Mouse (Mus musculus) ES-CJ7 (cell line): Measurements from ENCODE around the gene Cnn3.

Experiments used
- DNase-seq: peaks from one replicate; pipeline ENCODE4 v3.0.0; 2011; ENCODE audit warnings: low read depth, low spot score

Cnn3 gene

GRCm38 (mm10) chr3:121425861-121426620 is at the start of gene Cnn3:
Gene Cnn3 (plus strand): TSS chr3:121426497.
- DNase-seq, result peak; percentile 91

DNA sequence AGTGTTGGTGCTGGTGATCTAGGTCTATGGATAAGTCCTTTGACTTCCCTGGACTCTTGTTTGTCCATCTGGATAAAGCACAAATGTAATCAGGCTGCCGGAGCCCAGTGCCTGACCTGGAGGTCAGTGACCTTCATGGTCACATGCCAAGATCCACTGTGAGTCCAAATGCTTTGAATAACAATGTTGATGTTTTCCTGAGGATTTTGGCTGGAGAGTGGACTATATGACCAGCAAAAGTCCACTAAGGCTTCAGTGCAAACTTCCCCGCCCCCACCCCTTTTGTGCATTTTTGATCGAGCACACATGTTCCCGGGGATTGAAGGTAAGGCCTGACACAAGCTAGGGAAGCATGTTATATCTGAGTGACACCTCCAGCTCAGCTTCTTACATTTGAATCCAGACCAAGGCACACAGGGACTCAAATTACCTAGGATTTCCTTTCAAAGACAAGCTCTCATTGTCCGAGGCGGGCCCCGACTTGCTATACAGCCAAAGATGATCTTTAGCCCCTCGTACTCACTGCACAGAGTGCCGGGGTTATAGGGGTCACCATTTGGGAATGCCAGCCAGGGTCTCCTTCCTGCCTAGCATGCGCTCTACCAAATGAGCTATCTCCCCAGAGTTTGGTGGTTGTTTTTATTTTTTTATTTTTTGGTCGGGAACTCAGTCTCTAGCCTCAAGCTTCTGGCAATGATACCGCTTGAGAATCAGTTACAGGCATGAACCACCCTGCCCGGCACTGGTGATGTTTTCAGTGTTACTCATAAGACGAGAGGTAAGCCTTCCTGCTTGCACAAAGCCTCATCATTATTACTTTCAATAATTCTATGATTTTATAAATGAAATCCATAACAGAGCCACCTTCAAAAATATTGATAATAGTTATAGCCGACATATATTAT is 47.3 kb upstream of the Cnn3 start:
- DNase-seq, result no peak

DNA sequence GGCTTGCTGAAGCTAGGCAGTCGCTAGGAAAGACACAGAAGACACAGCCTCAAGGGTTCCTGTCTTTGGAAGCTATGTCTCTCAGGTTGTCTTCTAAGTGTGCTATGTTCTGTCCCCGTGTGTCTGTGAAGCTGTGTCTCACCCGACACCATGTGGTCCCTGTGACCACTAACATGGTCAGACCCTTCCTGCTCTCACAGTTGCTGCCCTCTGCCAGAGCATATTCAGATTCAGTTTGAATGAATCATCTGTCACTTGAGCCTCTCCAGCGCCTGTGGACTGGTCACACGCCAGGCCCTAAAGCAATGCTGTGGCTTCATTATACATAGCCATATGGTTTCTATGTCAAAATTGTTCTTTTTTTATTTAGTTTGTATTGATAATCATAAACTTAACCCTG is 46.6 kb upstream of the Cnn3 start:
- DNase-seq, result no peak

- peak; percentile 84 for DNase-seq
Observed at GRCm38 (mm10) chr3:121387471-121388009, 38.8 kb upstream of the Cnn3 start.

DNA sequence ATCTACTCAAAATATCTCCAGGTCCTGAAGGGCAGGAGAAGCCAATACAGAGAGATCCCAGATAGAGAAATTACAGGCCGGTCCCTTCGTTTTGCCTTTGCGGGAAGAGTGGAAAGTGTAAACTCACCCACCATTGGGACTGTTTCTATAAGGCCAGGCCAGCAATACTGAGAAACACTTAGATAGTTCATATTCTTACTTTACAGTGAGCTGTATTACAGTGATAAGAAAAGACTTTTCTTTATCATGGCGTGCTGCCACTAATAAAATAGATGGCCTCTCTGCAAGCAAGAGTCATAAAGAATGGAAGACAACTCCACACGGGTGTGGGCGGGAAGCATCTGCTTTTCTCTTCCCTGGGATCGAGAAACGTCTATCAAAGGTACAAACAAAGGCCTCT is 36.9 kb upstream of the Cnn3 start:
- no peak for DNase-seq

- peak; percentile 30 for DNase-seq
Observed at GRCm38 (mm10) chr3:121389860-121390530, 36.3 kb upstream of the Cnn3 start.

DNA sequence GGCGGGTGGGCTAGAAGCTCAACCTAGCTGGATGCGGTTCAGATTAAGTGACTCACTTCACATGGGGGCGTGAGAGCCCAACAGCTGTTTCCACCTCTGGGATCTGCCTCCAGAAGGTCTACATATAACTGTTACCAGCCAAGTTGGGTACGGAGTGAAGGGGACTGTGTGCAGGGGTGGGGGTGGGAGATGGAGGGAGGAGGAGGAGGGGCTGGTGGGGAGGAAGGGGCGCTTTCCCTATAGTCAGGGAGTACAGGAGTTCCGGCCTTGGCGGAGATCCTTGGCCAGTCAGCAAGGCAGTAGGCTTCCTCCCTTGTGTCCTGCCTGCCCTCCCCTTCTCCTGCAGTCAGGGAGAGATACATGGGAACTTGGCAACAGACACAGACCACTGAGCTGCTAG is 35.6 kb upstream of the Cnn3 start:
- DNase-seq, result no peak

DNA sequence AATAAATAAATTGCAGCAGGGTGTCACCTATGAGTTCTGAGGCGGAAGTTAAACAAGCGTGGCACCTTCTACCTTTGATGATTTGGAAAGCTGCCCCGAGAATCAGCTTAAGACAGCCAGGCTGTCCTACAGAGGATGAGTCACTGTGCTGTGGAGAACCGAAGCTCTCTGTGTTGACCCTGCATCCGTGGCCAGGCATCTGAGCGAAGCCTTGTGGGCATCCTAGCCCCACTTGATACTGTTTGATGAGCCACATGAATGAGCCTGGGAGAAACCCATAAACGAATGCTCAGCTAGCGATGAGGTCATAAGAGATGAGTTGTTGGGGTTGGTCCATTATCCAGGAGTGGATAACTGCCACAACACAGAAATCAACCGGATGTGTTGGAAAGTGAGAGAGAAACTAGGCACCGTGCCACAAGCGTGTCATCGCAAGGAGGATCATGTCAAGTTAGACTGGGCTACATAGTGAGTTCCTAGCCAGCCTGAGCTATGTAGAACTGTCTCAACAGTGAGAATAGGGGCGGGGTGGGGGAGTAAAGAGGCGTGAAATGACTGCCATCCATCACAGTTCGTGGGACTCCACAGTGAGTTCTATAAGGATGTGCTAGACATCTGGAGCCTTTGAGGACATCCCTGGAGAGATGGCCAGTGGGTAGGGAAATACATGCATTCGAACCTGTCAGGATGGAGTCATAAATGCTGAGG is 30.6 kb upstream of the Cnn3 start:
- DNase-seq, result no peak

- no peak for DNase-seq
Observed at GRCm38 (mm10) chr3:121396561-121396960, 29.7 kb upstream of the Cnn3 start.

GRCm38 (mm10) chr3:121397007-121397406 is 29.3 kb upstream of the Cnn3 start:
- DNase-seq, result no peak

DNA sequence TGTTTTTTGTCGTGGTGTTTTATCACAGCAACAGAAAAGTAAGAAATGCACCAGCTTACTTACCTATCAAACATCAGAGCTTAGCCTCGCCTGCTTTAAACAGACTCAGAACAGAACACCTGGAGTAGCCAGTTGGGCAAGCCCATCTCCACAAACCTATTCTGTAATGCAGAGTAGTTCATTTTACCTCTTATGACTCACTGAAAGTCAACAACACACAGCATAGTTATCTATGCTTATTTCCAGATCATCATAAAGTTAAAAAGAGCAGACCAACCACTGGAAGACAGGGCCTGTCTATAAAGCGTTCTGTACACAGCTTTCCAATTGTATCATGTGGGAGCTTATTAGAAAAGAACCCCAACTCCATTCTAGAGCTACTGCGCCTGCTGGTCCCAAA is 24.9 kb upstream of the Cnn3 start:
- no peak for DNase-seq

DNA sequence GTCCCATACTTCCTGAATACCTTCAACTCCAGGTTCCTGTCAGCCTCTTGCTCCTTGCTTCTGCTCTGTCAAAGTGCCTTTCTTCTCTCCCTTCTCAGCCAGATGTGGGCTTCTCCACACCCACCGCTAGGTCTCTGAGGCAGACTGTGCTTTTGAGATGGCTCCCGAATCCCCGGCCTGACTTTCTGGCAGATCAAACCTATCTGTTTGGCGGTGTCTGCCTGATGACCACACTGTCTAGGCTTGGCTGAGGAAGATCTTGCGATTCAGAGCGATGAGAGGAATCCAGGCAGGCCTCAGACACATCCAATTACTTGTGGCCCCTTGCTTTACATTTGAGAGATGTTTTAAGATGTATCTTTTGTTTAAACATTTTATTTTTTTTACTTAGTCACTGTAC is 24.2 kb upstream of the Cnn3 start:
- no peak for DNase-seq

- peak; percentile 48 for DNase-seq
Observed at GRCm38 (mm10) chr3:121403449-121403848, 22.8 kb upstream of the Cnn3 start.

DNA sequence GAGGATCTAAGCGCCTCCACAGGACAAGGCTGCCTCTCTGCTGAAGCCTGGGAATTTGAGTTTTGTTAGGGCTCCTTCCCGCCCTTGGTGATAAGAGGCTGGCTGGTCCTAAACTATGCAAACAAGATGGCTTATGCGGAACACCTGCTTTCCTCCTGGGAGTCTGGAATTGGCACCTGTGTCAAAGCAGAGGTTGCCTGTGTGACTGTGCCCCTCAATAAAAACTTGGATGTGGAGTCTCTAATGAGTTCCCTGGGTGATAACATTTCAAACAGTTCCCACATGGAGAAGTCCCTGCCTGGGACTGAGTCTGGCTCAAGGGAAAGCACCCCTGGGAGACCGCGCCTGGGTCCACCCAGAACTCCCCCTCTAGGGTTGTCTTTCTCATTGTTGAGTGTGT is 21.2 kb upstream of the Cnn3 start:
- no peak for DNase-seq

DNA sequence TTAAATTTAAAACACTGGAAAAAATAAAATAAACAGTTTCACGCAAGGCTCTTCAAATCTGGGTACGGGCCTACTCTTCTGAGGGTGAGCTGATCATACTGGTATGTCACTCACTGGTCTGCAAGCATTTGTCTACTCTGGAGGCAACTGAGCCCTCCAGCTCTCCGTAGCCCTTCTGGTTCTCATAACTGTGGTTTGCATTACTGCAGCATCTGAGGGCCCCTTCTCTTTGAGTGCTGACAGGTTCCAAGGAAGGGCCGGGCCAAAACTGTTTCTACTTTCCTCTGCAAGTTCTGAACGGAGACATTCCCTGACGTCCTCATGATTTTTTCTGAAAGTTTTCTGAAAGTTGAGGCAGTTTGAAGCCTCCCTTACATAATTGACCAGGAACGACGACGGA is 18.9 kb upstream of the Cnn3 start:
- DNase-seq, result no peak

GRCm38 (mm10) chr3:121408386-121408785 is 17.9 kb upstream of the Cnn3 start:
- DNase-seq, result no peak

DNA sequence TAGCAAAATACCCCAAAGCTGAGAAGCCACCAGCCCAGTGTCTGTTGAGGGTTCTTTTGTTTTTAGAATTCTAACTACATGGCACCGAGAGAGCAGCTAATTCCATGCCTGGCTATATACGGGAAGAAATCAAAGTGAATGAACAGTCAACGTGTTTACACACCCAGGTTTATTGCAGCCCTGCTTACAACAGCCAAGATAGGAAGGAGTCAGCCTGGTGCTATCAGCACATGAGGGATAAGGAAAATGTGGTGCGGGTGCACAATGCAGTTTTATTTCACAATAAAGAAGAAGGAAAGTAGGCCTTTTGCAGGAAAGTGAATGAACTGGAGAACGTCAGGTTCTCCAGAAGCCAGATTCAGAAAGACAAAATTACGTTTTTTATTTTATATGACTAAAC is 14.8 kb upstream of the Cnn3 start:
- no peak for DNase-seq

DNA sequence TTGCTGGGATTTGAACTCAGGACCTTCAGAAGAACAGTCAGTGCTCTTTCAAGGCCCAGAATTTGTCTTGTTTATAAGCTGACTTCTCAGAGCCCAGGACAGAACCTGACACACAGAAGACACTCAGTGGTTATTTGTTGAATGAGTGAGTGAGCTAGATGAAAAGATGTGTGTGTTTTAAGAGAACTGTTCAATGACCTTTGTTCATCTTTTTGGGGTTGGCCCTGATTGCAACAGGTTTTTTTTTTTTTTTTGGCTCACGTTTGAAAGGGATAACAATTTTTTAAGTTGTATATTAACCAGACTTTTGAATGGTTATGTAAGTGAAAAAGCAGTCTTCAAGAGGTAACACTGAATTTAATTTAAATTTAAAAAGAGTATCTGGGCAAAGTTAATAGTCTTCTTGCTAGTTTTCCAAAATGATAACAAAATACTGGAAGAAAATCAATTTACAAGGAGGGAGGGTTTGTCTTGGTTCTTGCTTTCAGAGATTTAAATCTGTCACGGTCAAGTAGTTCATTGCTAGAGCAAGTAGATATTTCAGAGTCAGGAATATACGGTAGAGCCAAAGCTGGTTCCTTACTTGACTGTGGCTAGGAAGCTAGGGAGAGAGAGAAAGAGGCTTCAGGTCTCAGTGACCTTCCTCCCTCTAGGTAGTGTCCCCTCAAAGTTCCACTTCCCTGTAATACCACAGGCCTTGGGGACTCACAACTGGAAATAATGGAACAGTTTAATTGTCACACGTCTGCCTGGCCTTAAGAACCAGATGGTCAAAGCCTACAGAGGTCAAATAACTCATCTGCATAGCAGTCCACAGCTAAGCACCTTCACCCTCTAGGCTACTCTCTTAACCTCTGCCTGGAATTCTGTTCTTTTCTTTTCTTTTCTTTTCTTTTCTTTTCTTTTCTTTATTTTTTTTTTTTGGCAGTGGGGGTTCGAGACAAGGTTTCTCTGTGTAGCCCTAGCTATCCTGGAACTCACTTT is 9.8 kb upstream of the Cnn3 start:
- DNase-seq, result peak; percentile 57

DNA sequence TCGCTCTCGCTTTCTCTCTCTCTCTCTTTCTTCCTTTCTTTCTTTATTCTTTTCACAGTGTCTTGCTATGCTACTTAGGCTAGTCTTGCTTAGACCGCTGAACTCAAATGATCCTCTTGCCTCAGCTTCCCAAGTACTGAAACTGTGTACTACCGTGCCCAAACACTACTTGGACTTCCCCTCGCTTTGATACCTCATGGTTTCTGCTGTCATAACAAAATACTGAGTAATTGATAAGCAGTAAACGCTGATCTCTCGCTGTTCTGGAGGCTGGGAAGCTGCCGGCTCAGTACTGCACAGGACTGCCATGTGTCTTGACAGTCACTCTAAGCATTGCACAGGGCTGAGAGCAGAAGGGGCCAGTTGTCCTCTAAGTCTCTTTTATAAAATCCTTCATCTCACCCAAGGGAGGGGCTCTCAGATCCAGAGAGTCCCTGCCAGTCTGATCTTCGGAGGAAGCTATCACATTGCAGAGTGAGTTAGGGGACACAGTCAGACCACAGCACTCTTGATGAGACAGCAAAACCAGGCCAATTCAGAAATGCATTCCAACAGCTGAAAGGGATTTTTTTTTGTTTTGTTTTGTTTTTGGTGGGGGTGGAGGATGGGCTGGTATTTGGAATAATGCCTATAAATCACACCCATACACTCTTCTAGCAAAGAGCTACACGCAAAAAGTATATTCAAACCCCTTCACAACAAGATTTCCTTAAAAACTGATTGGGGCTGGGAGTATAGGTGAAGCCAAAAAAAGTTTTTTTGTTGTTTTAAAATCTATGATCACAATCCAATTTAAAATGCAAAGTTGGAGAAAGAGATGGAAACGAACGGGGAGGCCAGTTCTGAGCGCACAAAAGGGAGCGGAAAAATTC is 8.7 kb upstream of the Cnn3 start:
- no peak for DNase-seq
